12 mouse cellular contexts compared by ENCODE assay signal in the genomic region with DNA sequence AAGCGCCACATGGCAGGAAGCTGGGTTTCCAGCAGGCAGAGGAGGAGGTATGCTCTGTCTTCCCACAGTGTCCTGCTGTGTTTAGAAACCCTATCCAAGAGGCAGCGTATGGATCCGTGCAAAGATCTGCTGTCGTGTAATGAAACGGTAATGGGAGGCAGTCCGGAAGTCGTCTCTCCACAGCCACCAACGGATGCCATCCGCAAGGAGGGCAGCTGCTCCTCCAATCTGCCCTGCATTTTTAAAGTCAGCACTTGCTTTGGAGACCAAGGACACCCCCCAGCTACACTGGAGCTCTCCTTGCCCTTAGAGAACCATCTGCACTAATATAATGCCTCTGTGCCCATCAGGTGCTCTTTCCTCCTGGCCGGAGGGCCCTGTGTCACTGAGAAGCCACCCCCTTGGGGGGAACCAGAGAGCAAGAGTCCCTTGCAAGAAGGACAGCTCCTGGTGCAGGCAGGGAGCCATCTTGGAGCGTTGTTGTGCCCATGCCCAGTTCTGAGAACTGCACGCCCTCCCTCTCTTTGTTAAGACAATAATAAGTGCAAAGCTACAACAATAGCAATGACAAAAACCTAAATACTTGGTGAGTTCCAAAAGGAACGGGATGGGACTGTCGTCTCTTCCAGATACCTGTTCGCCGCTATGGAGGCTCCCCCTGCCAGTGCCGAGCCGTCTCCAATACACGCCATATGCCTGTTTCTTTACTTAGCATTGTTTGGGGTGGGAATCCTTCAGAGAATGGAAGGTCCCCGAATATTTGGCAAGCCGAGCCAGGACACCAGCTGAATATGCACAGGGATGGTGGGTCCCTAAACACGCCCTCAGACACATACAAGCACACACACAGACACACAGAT.
DNase-seq lines count a peak whose midpoint lies in the region; ATAC-seq lines count a peak whose summit lies in the region.
"Had no signal": no experiment of that assay in that cellular context is flagged by ENCODE, and none has a peak within 500 bp of the region (broad histone marks: within the 10 kb centered on the region; RNA-seq: fewer than 3 reads in every experiment).

No protein-coding gene starts in this region.

- no peak overlapping the region for H3K9ac ChIP-seq in hindbrain, embryonic 12.5 days
- no peak overlapping the region for H3K9ac ChIP-seq in heart, embryonic 11.5 days (ENCODE audit: low read depth, low read length)
- H3K9ac ChIP-seq: embryonic facial prominence, embryonic 12.5 days had no signal

- H3K36me3 ChIP-seq in hindbrain, embryonic 12.5 days: no peaks in the 10 kb centered on the region
- H3K36me3 ChIP-seq in heart, embryonic 11.5 days (ENCODE audit: control insufficient read depth, insufficient read depth, low read length): no peaks in the 10 kb centered on the region
- H3K36me3 ChIP-seq: embryonic facial prominence, embryonic 12.5 days had no signal

- DNase-seq in layer of hippocampus, adult 11-12 months (ENCODE audit: low spot score): peak; percentile 68
- no peak for DNase-seq in layer of hippocampus, adult 9-10 months (ENCODE audit: low spot score)
- DNase-seq in cerebellum, adult 9-11 months: peak; percentile 88
- DNase-seq in layer of hippocampus, postnatal 36 days: peak; percentile 56 to 58
- no peak for DNase-seq in embryo, embryonic 9.5 days (ENCODE audit: extremely low spot score)
- no peak for DNase-seq in kidney, adult 11 months
- DNase-seq: kidney, postnatal 36 days had no signal

- 83% methylated on average over 22 of the region's 22 CpGs for WGBS in hindbrain, embryonic 12.5 days
- 80% methylated on average over 22 of the region's 22 CpGs for WGBS in heart, embryonic 11.5 days (ENCODE audit: insufficient replicate concordance)

- ATAC-seq in hindbrain, embryonic 12.5 days (ENCODE audit: low FRiP score): no peak
- no peak for ATAC-seq in heart, embryonic 11.5 days (replicated peaks; ENCODE audit: insufficient number of reproducible peaks, low FRiP score, low TSS enrichment)
- ATAC-seq: inflammation-experienced regulatory T-cells, adult 6 months had no signal

- H3K4me3 ChIP-seq in hindbrain, embryonic 12.5 days: no peak overlapping the region
- no peak overlapping the region for H3K4me3 ChIP-seq in heart, embryonic 11.5 days (ENCODE audit: low read depth, low read length)
- H3K4me3 ChIP-seq: embryonic facial prominence, embryonic 12.5 days; myocyte had no signal

- H3K4me2 ChIP-seq in hindbrain, embryonic 12.5 days (replicated peaks): no peak overlapping the region
- no peak overlapping the region for H3K4me2 ChIP-seq in heart, embryonic 11.5 days
- H3K4me2 ChIP-seq: embryonic facial prominence, embryonic 12.5 days had no signal

- H3K27me3 ChIP-seq in hindbrain, embryonic 12.5 days: no peaks in the 10 kb centered on the region
- H3K27me3 ChIP-seq in heart, embryonic 11.5 days (ENCODE audit: control insufficient read depth, insufficient read depth, low read length): no peaks in the 10 kb centered on the region

- H3K27ac ChIP-seq in hindbrain, embryonic 12.5 days: 0 out of 2 replicates have a peak overlapping the region, but pooled peaks have one; percentile 23
- no peak overlapping the region for H3K27ac ChIP-seq in heart, embryonic 11.5 days (ENCODE audit: low read depth, low read length)
- H3K27ac ChIP-seq: embryonic facial prominence, embryonic 12.5 days had no signal

- H3K9me3 ChIP-seq in hindbrain, embryonic 12.5 days (replicated peaks): no peaks in the 10 kb centered on the region
- H3K9me3 ChIP-seq in heart, embryonic 11.5 days (replicated peaks; ENCODE audit: control insufficient read depth, low read length): no peaks in the 10 kb centered on the region
- H3K9me3 ChIP-seq: embryonic facial prominence, embryonic 12.5 days had no signal

- H3K4me1 ChIP-seq in hindbrain, embryonic 12.5 days: peaks cover 4% of the 10 kb centered on the region; the same call in 1 of the 2 replicates
- no peaks in the 10 kb centered on the region for H3K4me1 ChIP-seq in heart, embryonic 11.5 days (ENCODE audit: control insufficient read depth, insufficient read depth, low read length)
- H3K4me1 ChIP-seq: embryonic facial prominence, embryonic 12.5 days had no signal

Comparison
In these comparisons a context has a peak if more than half of its experiments do, and no peak if none do; other contexts are left out.
1. DNase-seq: peak in layer of hippocampus, adult 11-12 months (single experiment), cerebellum, adult 9-11 months (single experiment) and layer of hippocampus, postnatal 36 days (2 of 2); none in layer of hippocampus, adult 9-10 months (single experiment), embryo, embryonic 9.5 days (single experiment) and kidney, adult 11 months (single experiment).